Mouse (Mus musculus) heart, embryonic 12.5 days (tissue): ENCODE data around the gene Rnf43. TPM values are rescaled to one million over a fixed set of nuclear protein-coding genes. Genes with fewer than 3 reads are reported as not detected.
A peak's percentile ranks its signal among the peaks of the same experiment; 100 is the strongest.

Experiments
- ATAC-seq: fragments of 200-750 bp; cut with Nextera tagmentation; 2 replicates; pipeline ENCODE4 v1.8.0; 2017; ENCODE audit warnings: moderate TSS enrichment, moderate library complexity; ENCODE audit not compliant: insufficient number of reproducible peaks, low FRiP score
- H3K27ac ChIP-seq: fragments of 300-500 bp; sonication (generic); 2 replicates; pipeline ENCODE4 v1.5.1; 2016; ENCODE audit warnings: mild to moderate bottlenecking, moderate library complexity; ENCODE audit not compliant: poor library complexity, severe bottlenecking
- H3K27me3 ChIP-seq: fragments of 300-500 bp; sonication (generic); replicated peaks from 2 replicates; pipeline ENCODE4 v1.6.1; 2016; ENCODE audit warnings: mild to moderate bottlenecking, moderate library complexity
- H3K36me3 ChIP-seq: fragments of 300-500 bp; sonication (generic); 2 replicates; pipeline ENCODE4 v1.6.1; 2016; ENCODE audit warnings: mild to moderate bottlenecking, moderate library complexity
- H3K4me1 ChIP-seq: fragments of 300-500 bp; sonication (generic); replicated peaks from 2 replicates; pipeline ENCODE4 v1.6.1; 2016; ENCODE audit warnings: mild to moderate bottlenecking
- H3K4me2 ChIP-seq: fragments of 300-500 bp; sonication (generic); 2 replicates; pipeline ENCODE4 v1.6.1; 2016; ENCODE audit warnings: mild to moderate bottlenecking, moderate library complexity
- H3K4me3 ChIP-seq: fragments of 300-500 bp; sonication (generic); 2 replicates; pipeline ENCODE4 v1.5.1; 2016; ENCODE audit warnings: mild to moderate bottlenecking
- H3K9ac ChIP-seq: fragments of 300-500 bp; sonication (generic); 2 replicates; pipeline ENCODE4 v1.6.1; 2016; ENCODE audit warnings: mild to moderate bottlenecking, moderate library complexity
- H3K9me3 ChIP-seq: fragments of 300-500 bp; sonication (generic); replicated peaks from 2 replicates; pipeline ENCODE4 v1.6.1; 2016; ENCODE audit warnings: mild to moderate bottlenecking, moderate library complexity
- WGBS: fragments of 180-500 bp; shearing (Covaris S2); methylation state at CpG from one replicate; pipeline ENCODE4 v1.1.7; 2016; 5-methylcytosine and 5-hydroxymethylcytosine counted together
- polyA plus RNA-seq: library from polyadenylated mRNA; unstranded; fragments of >200 nt; fragmentation: Nextera tagmentation; extraction: Ambion mirVana; gene quantifications from 2 replicates; pipeline ENCODE4 v1.2.1, GENCODE M21; 2016

Gene Rnf43
- polyA plus RNA-seq, 1 experiment from 2014 or later, result 1.9 TPM

DNA sequence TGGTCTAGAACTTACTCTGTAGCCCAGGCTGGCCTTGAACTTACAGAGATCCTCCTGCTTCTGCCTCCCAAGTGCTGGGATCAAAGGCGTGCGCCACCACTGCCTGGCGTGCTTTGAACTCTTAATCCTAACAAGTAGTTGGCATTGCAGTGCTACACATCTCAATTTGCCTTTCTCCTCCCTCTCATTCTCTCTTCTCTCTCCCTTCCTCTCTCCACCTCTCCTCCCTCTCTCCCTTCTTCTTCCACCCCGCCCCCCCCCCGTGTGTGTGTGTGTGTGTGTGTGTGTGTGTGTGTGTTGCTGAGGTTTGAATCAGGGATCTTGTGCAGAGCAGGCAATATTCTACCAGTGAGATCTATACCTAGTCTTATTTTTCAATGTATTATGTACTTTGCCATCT lies 84.8 kb downstream of the Rnf43 start:
- no peaks in the 10 kb centered on the region for H3K9me3 ChIP-seq
- H3K36me3 ChIP-seq, result peaks cover 32% of the 10 kb centered on the region
- H3K4me2 ChIP-seq, result no peak overlapping the region

GRCm38 (mm10) chr11:87747716-87748115 lies 85.2 kb downstream of the Rnf43 start:
- H3K36me3 ChIP-seq, result peaks cover 28% of the 10 kb centered on the region
- ATAC-seq, result no peak
- H3K4me1 ChIP-seq, result no peaks in the 10 kb centered on the region
- no peak overlapping the region for H3K4me2 ChIP-seq
- no peaks in the 10 kb centered on the region for H3K9me3 ChIP-seq
- H3K9ac ChIP-seq, result no peak overlapping the region
- no peak overlapping the region for H3K4me3 ChIP-seq
- peaks cover 9% of the 10 kb centered on the region for H3K27me3 ChIP-seq
- no peak overlapping the region for H3K27ac ChIP-seq
- WGBS, result 87% methylated on average over 7 of the region's 7 CpGs

More for the DNA sequence above, 84.8 kb downstream of the Rnf43 start:
- WGBS, result 82% methylated on average over 5 of the region's 5 CpGs
- Histone ChIP-seq H3K4me1 (no peaks in the 10 kb centered on the region), H3K27me3 (peaks cover 9% of the 10 kb centered on the region), H3K27ac (no peak overlapping the region), H3K9ac (no peak overlapping the region), H3K4me3 (no peak overlapping the region)
- ATAC-seq, result no peak

GRCm38 (mm10) chr11:87748132-87749119 lies 85.9 kb downstream of the Rnf43 start:
- H3K27ac ChIP-seq, result peak overlapping the region; percentile 36; the same call in 1 of the 2 replicates
- WGBS, result 28% methylated on average over 19 of the region's 19 CpGs
- H3K9me3 ChIP-seq, result no peaks in the 10 kb centered on the region
- peak overlapping the region; percentile 35 for H3K4me2 ChIP-seq
- no peak overlapping the region for H3K9ac ChIP-seq
- H3K4me1 ChIP-seq, result no peaks in the 10 kb centered on the region
- peak; percentile 72; the same call in 1 of the 2 replicates for ATAC-seq
- peaks cover 9% of the 10 kb centered on the region for H3K27me3 ChIP-seq
- H3K4me3 ChIP-seq, result no peak overlapping the region
- H3K36me3 ChIP-seq, result peaks cover 21% of the 10 kb centered on the region

- H3K4me1 ChIP-seq, result peaks cover 6% of the 10 kb centered on the region; the same call in 1 of the 2 replicates
- no peaks in the 10 kb centered on the region for H3K9me3 ChIP-seq
- peaks cover 12% of the 10 kb centered on the region for H3K36me3 ChIP-seq
- H3K4me3 ChIP-seq, result no peak overlapping the region
- peak overlapping the region; percentile 35 for H3K4me2 ChIP-seq
- peaks cover 9% of the 10 kb centered on the region for H3K27me3 ChIP-seq
- no peak overlapping the region for H3K9ac ChIP-seq
- WGBS, result 36% methylated on average over 18 of the region's 18 CpGs
- peak; percentile 81 for ATAC-seq
- peak overlapping the region; percentile 36; the same call in 1 of the 2 replicates for H3K27ac ChIP-seq
These were observed 86.9 kb downstream of the Rnf43 start for GRCm38 (mm10) chr11:87749192-87750042.

GRCm38 (mm10) chr11:87750043-87750421 lies 87.5 kb downstream of the Rnf43 start:
- Histone ChIP-seq H3K27ac (0 out of 2 replicates have a peak overlapping the region, but pooled peaks have one; percentile 28), H3K4me3 (no peak overlapping the region)

DNA sequence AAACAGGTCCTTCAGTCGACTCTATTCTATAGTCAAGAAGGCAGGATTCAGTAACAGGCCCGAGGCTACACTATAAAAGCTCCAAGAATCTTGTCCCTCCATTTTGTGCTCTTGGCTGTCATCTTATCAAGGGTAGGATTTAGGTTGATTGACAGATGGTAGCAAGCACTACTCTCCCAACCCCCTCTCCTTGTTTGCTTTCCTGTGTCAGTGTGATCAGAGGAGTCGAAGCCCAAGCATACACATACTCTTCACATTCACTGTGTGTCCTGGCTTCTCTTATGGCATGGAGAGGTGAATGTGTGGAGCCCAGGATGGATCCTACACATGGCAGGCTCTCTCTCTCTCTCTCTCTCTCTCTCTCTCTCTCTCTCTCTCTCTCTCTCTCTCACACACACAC lies 88.0 kb downstream of the Rnf43 start:
- H3K4me2 ChIP-seq, result no peak overlapping the region
- ATAC-seq, result no peak
- H3K9ac ChIP-seq, result no peak overlapping the region
- H3K27me3 ChIP-seq, result peaks cover 9% of the 10 kb centered on the region
- no peak overlapping the region for H3K4me3 ChIP-seq
- peaks cover 10% of the 10 kb centered on the region; the same call in 1 of the 2 replicates for H3K4me1 ChIP-seq
- H3K9me3 ChIP-seq, result no peaks in the 10 kb centered on the region
- H3K36me3 ChIP-seq, result peaks cover under 1% of the 10 kb centered on the region; the same call in 1 of the 2 replicates
- WGBS, result 51% methylated on average over 3 of the region's 3 CpGs
- H3K27ac ChIP-seq, result 0 out of 2 replicates have a peak overlapping the region, but pooled peaks have one; percentile 17

More at GRCm38 (mm10) chr11:87750043-87750421, 87.5 kb downstream of the Rnf43 start:
- peaks cover 9% of the 10 kb centered on the region for H3K27me3 ChIP-seq
- H3K9me3 ChIP-seq, result no peaks in the 10 kb centered on the region
- ATAC-seq, result peak; percentile 73
- H3K4me1 ChIP-seq, result peaks cover 10% of the 10 kb centered on the region; the same call in 1 of the 2 replicates
- 50% methylated on average over 11 of the region's 11 CpGs for WGBS
- peaks cover 5% of the 10 kb centered on the region; the same call in 1 of the 2 replicates for H3K36me3 ChIP-seq
- no peak overlapping the region for H3K9ac ChIP-seq
- no peak overlapping the region for H3K4me2 ChIP-seq

GRCm38 (mm10) chr11:87751031-87751430 lies 88.5 kb downstream of the Rnf43 start:
- H3K36me3 ChIP-seq, result no peaks in the 10 kb centered on the region
- H3K4me3 ChIP-seq, result no peak overlapping the region
- H3K9ac ChIP-seq, result no peak overlapping the region
- no peaks in the 10 kb centered on the region for H3K9me3 ChIP-seq
- H3K27ac ChIP-seq, result 0 out of 2 replicates have a peak overlapping the region, but pooled peaks have one; percentile 17
- H3K27me3 ChIP-seq, result peaks cover 9% of the 10 kb centered on the region
- H3K4me1 ChIP-seq, result peaks cover 10% of the 10 kb centered on the region; the same call in 1 of the 2 replicates
- WGBS, result 69% methylated on average over 8 of the region's 8 CpGs
- no peak overlapping the region for H3K4me2 ChIP-seq
- ATAC-seq, result no peak

GRCm38 (mm10) chr11:87751491-87751966 lies 89.0 kb downstream of the Rnf43 start:
- Histone ChIP-seq H3K4me2 (no peak overlapping the region), H3K36me3 (no peaks in the 10 kb centered on the region), H3K27ac (no peak overlapping the region), H3K27me3 (peaks cover 9% of the 10 kb centered on the region), H3K9ac (no peak overlapping the region), H3K4me3 (no peak overlapping the region), H3K9me3 (no peaks in the 10 kb centered on the region), H3K4me1 (peaks cover 10% of the 10 kb centered on the region; the same call in 1 of the 2 replicates)
- WGBS, result 54% methylated on average over 4 of the region's 4 CpGs
- no peak for ATAC-seq

DNA sequence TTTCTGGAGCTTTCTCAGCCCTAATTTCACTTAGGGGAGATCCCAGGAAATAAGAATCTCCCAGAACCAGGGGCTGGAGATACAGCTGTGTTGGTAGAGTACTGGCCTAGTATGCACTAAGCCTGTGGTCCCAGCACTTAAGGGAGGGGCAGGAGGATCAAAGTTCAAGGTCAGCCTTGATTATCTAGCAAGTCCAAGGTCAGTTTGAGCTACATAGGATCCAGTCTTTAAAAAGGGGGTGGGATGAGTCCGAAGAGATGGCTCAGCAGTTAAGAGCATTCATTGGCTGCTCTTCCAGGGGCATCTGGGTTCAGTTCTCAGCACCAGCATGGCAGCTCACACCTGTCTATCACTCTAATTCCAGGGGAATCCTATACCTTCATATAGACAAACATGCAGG lies 89.8 kb downstream of the Rnf43 start:
- Histone ChIP-seq H3K4me3 (no peak overlapping the region), H3K27ac (no peak overlapping the region), H3K9me3 (no peaks in the 10 kb centered on the region), H3K27me3 (peaks cover 9% of the 10 kb centered on the region), H3K36me3 (no peaks in the 10 kb centered on the region), H3K4me2 (no peak overlapping the region), H3K9ac (no peak overlapping the region), H3K4me1 (peaks cover 10% of the 10 kb centered on the region; the same call in 1 of the 2 replicates)
- no peak for ATAC-seq
- WGBS, result 78% methylated on average over 1 of the region's 1 CpGs

DNA sequence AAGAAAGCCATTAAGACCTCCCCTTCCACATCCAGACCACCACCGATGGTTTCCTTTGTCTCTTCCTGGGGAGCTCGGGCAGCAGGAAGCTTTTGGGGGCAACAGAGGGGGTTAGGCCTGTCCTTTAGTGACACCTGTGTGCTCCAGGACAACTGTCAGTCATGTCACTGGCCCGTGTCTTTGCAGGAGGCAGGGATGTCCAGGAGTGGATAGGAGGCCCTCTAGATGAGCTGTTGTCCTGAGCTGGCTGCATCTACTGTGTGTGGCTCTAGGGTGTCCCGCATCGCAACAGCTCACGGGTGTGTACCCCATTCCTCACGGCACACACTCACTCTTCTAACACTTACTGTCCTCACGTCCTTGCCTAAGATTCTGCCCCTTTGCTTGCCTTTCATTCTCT lies 90.7 kb downstream of the Rnf43 start:
- Histone ChIP-seq H3K27me3 (peaks cover 9% of the 10 kb centered on the region), H3K4me3 (no peak overlapping the region), H3K36me3 (no peaks in the 10 kb centered on the region), H3K4me2 (no peak overlapping the region), H3K27ac (no peak overlapping the region), H3K4me1 (peaks cover 10% of the 10 kb centered on the region; the same call in 1 of the 2 replicates), H3K9me3 (no peaks in the 10 kb centered on the region), H3K9ac (no peak overlapping the region)
- 77% methylated on average over 8 of the region's 8 CpGs for WGBS
- ATAC-seq, result no peak
